Mouse (Mus musculus): ENCODE measurements around the gene Kank1. TPM values are rescaled to one million over a fixed set of nuclear protein-coding genes. Genes with fewer than 3 reads are reported as not detected.

The Kank1 gene
- polyA plus RNA-seq, 1 experiment from 2014 or later, result 4.7 TPM

DNA sequence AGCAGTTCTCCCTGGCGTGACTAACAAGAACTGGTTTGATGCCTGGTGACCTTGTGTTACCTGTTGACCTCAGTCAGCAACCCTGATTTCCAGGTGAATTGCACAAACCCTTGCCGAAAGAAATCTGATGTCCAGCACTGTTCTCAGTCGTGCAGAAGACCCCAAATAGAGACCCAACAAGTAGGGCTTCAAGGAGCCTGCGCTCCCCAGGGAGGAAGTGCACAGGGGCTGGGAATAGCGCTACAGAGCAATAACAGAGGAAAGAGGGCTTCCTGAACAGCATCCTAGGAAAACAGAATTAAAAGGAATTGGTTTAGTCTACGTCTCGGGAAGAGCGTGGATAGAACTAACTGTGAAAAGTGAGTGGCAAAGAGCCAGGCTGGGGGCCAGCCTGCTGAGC lies 183.2 kb downstream of the Kank1 start:
- no peaks in the 10 kb centered on the region for H3K9me3 ChIP-seq (ENCODE audit: control insufficient read depth, low read length)
- 87% methylated on average over 8 of the region's 8 CpGs for WGBS
- no peak overlapping the region for H3K4me2 ChIP-seq (ENCODE audit: low read length)
- H3K36me3 ChIP-seq (ENCODE audit: control insufficient read depth, insufficient read depth, low read length), result no peaks in the 10 kb centered on the region
- H3K4me1 ChIP-seq (ENCODE audit: control insufficient read depth, insufficient read depth, low read length), result 0 out of 2 replicates have a peak, but pooled peaks cover 3% of the 10 kb centered on the region
- no peak overlapping the region for H3K4me3 ChIP-seq (replicated peaks; ENCODE audit: low read depth, low read length)
- no peak overlapping the region for H3K27ac ChIP-seq (replicated peaks; ENCODE audit: low read depth, low read length)
- DNase-seq, result no peak
- no peaks in the 10 kb centered on the region for H3K27me3 ChIP-seq (ENCODE audit: control insufficient read depth, insufficient read depth, low read length)
- ATAC-seq (ENCODE audit: low FRiP score, low TSS enrichment), result no peak
- no peak overlapping the region for H3K9ac ChIP-seq (replicated peaks; ENCODE audit: low read length)

DNA sequence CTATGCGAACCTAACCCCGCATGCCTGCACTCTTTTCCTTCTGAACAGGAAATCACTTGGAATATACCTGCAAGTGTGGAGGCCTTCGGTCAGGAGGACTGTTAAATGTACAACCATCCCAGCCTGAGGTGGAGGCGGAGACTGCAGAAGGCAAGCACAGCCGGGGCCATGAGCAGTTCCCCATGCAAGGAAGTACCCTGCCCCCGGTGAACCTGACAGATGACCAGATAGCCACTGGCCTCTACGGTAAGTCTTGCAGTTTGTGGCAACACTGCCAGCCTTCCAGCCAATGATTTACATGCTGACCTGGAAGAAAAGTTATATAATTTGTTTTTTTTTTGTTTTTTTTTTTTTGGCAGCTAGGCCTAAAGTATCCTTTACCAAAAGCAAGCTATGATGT lies 185.3 kb downstream of the Kank1 start:
- no peaks in the 10 kb centered on the region for H3K9me3 ChIP-seq (ENCODE audit: control insufficient read depth, low read length)
- 0 out of 2 replicates have a peak, but pooled peaks cover 3% of the 10 kb centered on the region for H3K4me1 ChIP-seq (ENCODE audit: control insufficient read depth, insufficient read depth, low read length)
- H3K9ac ChIP-seq (replicated peaks; ENCODE audit: low read length), result no peak overlapping the region
- H3K27ac ChIP-seq (replicated peaks; ENCODE audit: low read depth, low read length), result no peak overlapping the region
- 94% methylated on average over 7 of the region's 7 CpGs for WGBS
- H3K27me3 ChIP-seq (ENCODE audit: control insufficient read depth, insufficient read depth, low read length), result no peaks in the 10 kb centered on the region
- H3K4me2 ChIP-seq (ENCODE audit: low read length), result no peak overlapping the region
- DNase-seq (no peak), ATAC-seq (ENCODE audit: low FRiP score, low TSS enrichment) (no peak)
- no peak overlapping the region for H3K4me3 ChIP-seq (replicated peaks; ENCODE audit: low read depth, low read length)
- no peaks in the 10 kb centered on the region for H3K36me3 ChIP-seq (ENCODE audit: control insufficient read depth, insufficient read depth, low read length)

DNA sequence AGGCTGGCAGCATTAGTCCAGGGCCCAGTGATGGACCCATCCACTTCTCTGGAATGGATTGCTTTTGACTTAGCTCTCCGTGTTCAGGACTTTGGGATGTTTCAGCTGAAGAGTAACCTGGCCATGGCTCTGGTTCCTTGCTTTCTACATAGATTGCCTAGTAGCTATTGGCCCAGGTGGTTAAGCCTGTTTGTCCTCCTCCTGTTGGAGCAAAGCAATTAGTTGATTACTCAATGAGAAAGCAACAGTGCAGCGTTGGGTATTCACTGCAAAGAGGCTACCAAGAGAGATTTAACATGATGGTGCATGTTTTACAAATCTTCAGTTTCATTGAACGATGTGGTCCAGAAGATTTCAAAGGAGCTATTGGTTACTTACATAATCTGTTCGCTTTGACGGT lies 186.6 kb downstream of the Kank1 start:
- Histone ChIP-seq H3K36me3 (ENCODE audit: control insufficient read depth, insufficient read depth, low read length) (no peaks in the 10 kb centered on the region), H3K4me1 (ENCODE audit: control insufficient read depth, insufficient read depth, low read length) (no peaks in the 10 kb centered on the region), H3K4me3 (replicated peaks; ENCODE audit: low read depth, low read length) (no peak overlapping the region), H3K27me3 (ENCODE audit: control insufficient read depth, insufficient read depth, low read length) (no peaks in the 10 kb centered on the region), H3K9me3 (ENCODE audit: control insufficient read depth, low read length) (no peaks in the 10 kb centered on the region), H3K4me2 (ENCODE audit: low read length) (no peak overlapping the region), H3K27ac (replicated peaks; ENCODE audit: low read depth, low read length) (no peak overlapping the region), H3K9ac (replicated peaks; ENCODE audit: low read length) (no peak overlapping the region)
- 94% methylated on average over 5 of the region's 5 CpGs for WGBS
- DNase-seq (no peak), ATAC-seq (ENCODE audit: low FRiP score, low TSS enrichment) (no peak)

- ATAC-seq (ENCODE audit: low FRiP score, low TSS enrichment) (no peak), DNase-seq (no peak)
- H3K4me1 ChIP-seq (ENCODE audit: control insufficient read depth, insufficient read depth, low read length), result no peaks in the 10 kb centered on the region
- H3K4me3 ChIP-seq (replicated peaks; ENCODE audit: low read depth, low read length), result no peak overlapping the region
- H3K36me3 ChIP-seq (ENCODE audit: control insufficient read depth, insufficient read depth, low read length), result no peaks in the 10 kb centered on the region
- H3K27me3 ChIP-seq (ENCODE audit: control insufficient read depth, insufficient read depth, low read length), result no peaks in the 10 kb centered on the region
- no peak overlapping the region for H3K27ac ChIP-seq (replicated peaks; ENCODE audit: low read depth, low read length)
- no peak overlapping the region for H3K4me2 ChIP-seq (ENCODE audit: low read length)
- no peaks in the 10 kb centered on the region for H3K9me3 ChIP-seq (ENCODE audit: control insufficient read depth, low read length)
- WGBS, result 93% methylated on average over 5 of the region's 5 CpGs
- H3K9ac ChIP-seq (replicated peaks; ENCODE audit: low read length), result no peak overlapping the region
Observed at GRCm38 (mm10) chr19:25426431-25426830, 189.7 kb downstream of the Kank1 start.

- DNase-seq (no peak), ATAC-seq (ENCODE audit: low FRiP score, low TSS enrichment) (no peak)
- Histone ChIP-seq H3K36me3 (ENCODE audit: control insufficient read depth, insufficient read depth, low read length) (no peaks in the 10 kb centered on the region), H3K9ac (replicated peaks; ENCODE audit: low read length) (no peak overlapping the region), H3K4me3 (replicated peaks; ENCODE audit: low read depth, low read length) (no peak overlapping the region), H3K27me3 (ENCODE audit: control insufficient read depth, insufficient read depth, low read length) (no peaks in the 10 kb centered on the region), H3K9me3 (ENCODE audit: control insufficient read depth, low read length) (no peaks in the 10 kb centered on the region), H3K4me1 (ENCODE audit: control insufficient read depth, insufficient read depth, low read length) (no peaks in the 10 kb centered on the region), H3K27ac (replicated peaks; ENCODE audit: low read depth, low read length) (no peak overlapping the region), H3K4me2 (ENCODE audit: low read length) (no peak overlapping the region)
- WGBS, result 98% methylated on average over 17 of the region's 17 CpGs
Observed at GRCm38 (mm10) chr19:25427886-25428285, 191.1 kb downstream of the Kank1 start.

DNA sequence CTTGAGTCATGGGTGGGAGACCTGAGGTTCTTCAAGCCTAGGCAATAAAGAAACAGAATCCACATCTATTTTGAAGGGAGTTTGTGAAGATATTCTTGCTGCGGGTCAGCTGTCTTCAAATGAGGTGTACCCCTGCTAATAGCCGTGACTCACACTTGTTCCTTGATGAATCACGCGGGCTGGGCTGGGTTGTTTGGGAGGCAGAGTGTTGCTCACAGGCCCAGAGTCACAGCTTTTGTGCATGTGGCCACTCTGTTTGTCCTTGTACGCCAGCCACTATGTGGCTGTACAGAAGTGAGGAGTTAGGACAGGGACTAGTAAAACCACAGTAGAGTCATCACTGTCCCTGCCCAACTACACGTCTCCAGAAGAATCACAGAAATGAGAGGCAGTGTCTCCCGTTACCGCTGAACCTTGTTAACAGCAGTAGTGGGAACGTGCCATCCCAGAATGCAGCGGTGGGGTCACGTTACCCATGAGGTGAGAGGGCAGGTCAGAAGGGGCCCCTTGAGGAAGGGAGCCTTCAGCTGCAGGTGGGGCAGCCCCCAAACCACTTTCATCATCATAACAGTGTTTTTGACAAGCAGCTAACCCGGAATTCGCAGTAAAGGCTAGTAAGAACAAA lies 191.7 kb downstream of the Kank1 start:
- no peaks in the 10 kb centered on the region for H3K36me3 ChIP-seq (ENCODE audit: control insufficient read depth, insufficient read depth, low read length)
- H3K9ac ChIP-seq (replicated peaks; ENCODE audit: low read length), result no peak overlapping the region
- 94% methylated on average over 13 of the region's 13 CpGs for WGBS
- H3K4me2 ChIP-seq (ENCODE audit: low read length), result no peak overlapping the region
- H3K9me3 ChIP-seq (ENCODE audit: control insufficient read depth, low read length), result no peaks in the 10 kb centered on the region
- no peak overlapping the region for H3K27ac ChIP-seq (replicated peaks; ENCODE audit: low read depth, low read length)
- no peak for ATAC-seq (ENCODE audit: low FRiP score, low TSS enrichment)
- no peak overlapping the region for H3K4me3 ChIP-seq (replicated peaks; ENCODE audit: low read depth, low read length)
- H3K27me3 ChIP-seq (ENCODE audit: control insufficient read depth, insufficient read depth, low read length), result no peaks in the 10 kb centered on the region
- no peaks in the 10 kb centered on the region for H3K4me1 ChIP-seq (ENCODE audit: control insufficient read depth, insufficient read depth, low read length)
- DNase-seq, result no peak

- Histone ChIP-seq H3K27me3 (ENCODE audit: control insufficient read depth, insufficient read depth, low read length) (no peaks in the 10 kb centered on the region), H3K9ac (replicated peaks; ENCODE audit: low read length) (no peak overlapping the region), H3K4me1 (ENCODE audit: control insufficient read depth, insufficient read depth, low read length) (no peaks in the 10 kb centered on the region), H3K36me3 (ENCODE audit: control insufficient read depth, insufficient read depth, low read length) (no peaks in the 10 kb centered on the region), H3K9me3 (ENCODE audit: control insufficient read depth, low read length) (no peaks in the 10 kb centered on the region), H3K4me2 (ENCODE audit: low read length) (no peak overlapping the region), H3K4me3 (replicated peaks; ENCODE audit: low read depth, low read length) (no peak overlapping the region), H3K27ac (replicated peaks; ENCODE audit: low read depth, low read length) (no peak overlapping the region)
- ATAC-seq (ENCODE audit: low FRiP score, low TSS enrichment) (no peak), DNase-seq (no peak)
- 85% methylated on average over 9 of the region's 9 CpGs for WGBS
Observed at GRCm38 (mm10) chr19:25431431-25431830, 194.7 kb downstream of the Kank1 start.

DNA sequence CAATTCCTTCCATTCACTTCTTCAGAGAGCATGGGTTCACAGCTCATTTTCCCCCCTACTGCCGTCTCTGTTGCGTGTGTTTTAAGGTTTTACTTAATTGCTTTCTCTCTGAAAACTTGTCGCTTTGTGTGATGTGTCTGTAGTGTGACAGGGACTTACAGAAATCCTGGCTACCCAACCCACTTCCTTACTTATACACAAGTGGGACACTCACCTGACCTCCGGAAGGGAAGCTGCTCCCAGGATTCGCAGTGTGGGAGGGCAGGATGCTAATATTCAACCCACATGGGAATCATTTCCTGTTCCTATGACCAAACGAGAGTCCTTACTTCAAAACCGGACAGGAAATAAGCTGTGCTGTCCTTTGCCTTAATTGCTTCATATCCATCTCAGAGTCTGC lies 195.1 kb downstream of the Kank1 start:
- H3K4me1 ChIP-seq (ENCODE audit: control insufficient read depth, insufficient read depth, low read length), result no peaks in the 10 kb centered on the region
- H3K9ac ChIP-seq (replicated peaks; ENCODE audit: low read length), result no peak overlapping the region
- DNase-seq (no peak), ATAC-seq (ENCODE audit: low FRiP score, low TSS enrichment) (no peak)
- no peak overlapping the region for H3K4me3 ChIP-seq (replicated peaks; ENCODE audit: low read depth, low read length)
- H3K36me3 ChIP-seq (ENCODE audit: control insufficient read depth, insufficient read depth, low read length), result no peaks in the 10 kb centered on the region
- H3K27me3 ChIP-seq (ENCODE audit: control insufficient read depth, insufficient read depth, low read length), result no peaks in the 10 kb centered on the region
- no peaks in the 10 kb centered on the region for H3K9me3 ChIP-seq (ENCODE audit: control insufficient read depth, low read length)
- H3K27ac ChIP-seq (replicated peaks; ENCODE audit: low read depth, low read length), result no peak overlapping the region
- H3K4me2 ChIP-seq (ENCODE audit: low read length), result no peak overlapping the region
- 89% methylated on average over 7 of the region's 7 CpGs for WGBS

- Histone ChIP-seq H3K9ac (replicated peaks; ENCODE audit: low read length) (no peak overlapping the region), H3K4me2 (ENCODE audit: low read length) (no peak overlapping the region), H3K27me3 (ENCODE audit: control insufficient read depth, insufficient read depth, low read length) (no peaks in the 10 kb centered on the region), H3K27ac (replicated peaks; ENCODE audit: low read depth, low read length) (no peak overlapping the region), H3K36me3 (ENCODE audit: control insufficient read depth, insufficient read depth, low read length) (no peaks in the 10 kb centered on the region), H3K9me3 (ENCODE audit: control insufficient read depth, low read length) (no peaks in the 10 kb centered on the region), H3K4me1 (ENCODE audit: control insufficient read depth, insufficient read depth, low read length) (no peaks in the 10 kb centered on the region), H3K4me3 (replicated peaks; ENCODE audit: low read depth, low read length) (no peak overlapping the region)
- 86% methylated on average over 7 of the region's 7 CpGs for WGBS
- DNase-seq (no peak), ATAC-seq (ENCODE audit: low FRiP score, low TSS enrichment) (no peak)
Observed at GRCm38 (mm10) chr19:25433169-25433690, 196.5 kb downstream of the Kank1 start.
